Mouse (Mus musculus) heart, postnatal 10 days (tissue): ENCODE results near the gene Msh6. TPM values are rescaled to one million over a fixed set of nuclear protein-coding genes. Genes with fewer than 3 reads are reported as not detected.
A peak's percentile ranks its signal among the peaks of the same experiment; 100 is the strongest.
"Not testable (repeated sequence)": the region's sequence is repeated elsewhere in the genome, so short reads cannot be mapped to it uniquely, and the experiment has no call there.

Experiments used
- DNase-seq, 2 experiments: peaks; one replicate each; pipeline ENCODE4 v3.0.0; 2021
- intact Hi-C: fragments of 180-260 bp; cut with DNase I; formaldehyde crosslinking; loops from one replicate; pipeline ENCODE4 v1.15.1; 2025
- total RNA-seq, 2 experiments: library from RNA; stranded (reverse); gene quantifications; 2 replicates each; pipeline ENCODE4 v1.2.3; 2021

Msh6 gene
- total RNA-seq = 10 to 100 TPM; 10.2 to 15.1 TPM

GRCm38 (mm10) chr17:87974629-87975228 is at the start of gene Msh6:
Gene Msh6, plus strand, starts transcription at chr17:87975062.
- peak; percentile 89 for DNase-seq
- intact Hi-C loops = no loop called here

- DNase-seq = no peak
- intact Hi-C loops = no loop called here
Measured at GRCm38 (mm10) chr17:87934326-87934725, 40.5 kb upstream of the Msh6 start.

DNA sequence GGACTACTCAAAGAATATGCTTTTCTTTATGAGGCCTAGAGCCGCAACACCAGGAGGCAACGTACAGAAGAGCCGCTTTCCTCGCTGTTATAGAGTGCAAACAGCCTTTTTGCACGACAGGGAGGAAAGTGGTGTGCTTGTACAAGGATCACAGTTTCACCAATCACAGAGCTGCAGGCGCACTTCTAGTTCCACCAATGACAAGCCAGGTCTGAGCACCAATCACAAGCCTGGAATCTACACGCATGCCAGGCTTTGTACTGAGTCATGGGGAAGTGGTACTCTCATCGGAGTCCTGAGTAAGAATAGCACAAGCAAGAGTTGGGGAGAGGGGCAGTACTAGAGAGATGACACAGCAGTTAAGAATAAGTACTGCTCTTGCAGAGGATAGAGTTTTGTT is 40.1 kb upstream of the Msh6 start:
- DNase-seq = no peak
- intact Hi-C loops = no loop called here

DNA sequence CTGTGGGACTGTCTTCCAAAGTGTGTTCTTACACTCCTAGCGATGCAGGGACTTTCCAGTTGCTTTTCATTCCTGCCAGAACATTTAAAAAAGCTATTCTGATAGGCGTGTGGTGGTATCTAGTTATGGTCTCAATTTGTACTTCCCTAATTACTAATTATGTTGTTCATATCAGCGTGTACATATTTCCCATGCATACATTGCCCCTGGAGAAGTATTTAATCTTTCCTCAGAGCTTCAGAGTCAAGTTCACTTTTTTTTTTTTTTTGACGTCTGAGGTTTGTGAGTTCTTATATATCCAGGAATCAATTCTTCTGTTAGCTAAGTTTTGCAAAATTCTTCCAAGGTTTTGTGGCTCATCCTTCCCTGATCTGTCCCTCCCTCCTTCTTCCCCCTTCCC is 38.7 kb upstream of the Msh6 start:
- intact Hi-C loops = no loop called here
- no peak for DNase-seq

- DNase-seq = peak; percentile 80 to 88
Measured at GRCm38 (mm10) chr17:87948965-87949584, 25.8 kb upstream of the Msh6 start.

DNA sequence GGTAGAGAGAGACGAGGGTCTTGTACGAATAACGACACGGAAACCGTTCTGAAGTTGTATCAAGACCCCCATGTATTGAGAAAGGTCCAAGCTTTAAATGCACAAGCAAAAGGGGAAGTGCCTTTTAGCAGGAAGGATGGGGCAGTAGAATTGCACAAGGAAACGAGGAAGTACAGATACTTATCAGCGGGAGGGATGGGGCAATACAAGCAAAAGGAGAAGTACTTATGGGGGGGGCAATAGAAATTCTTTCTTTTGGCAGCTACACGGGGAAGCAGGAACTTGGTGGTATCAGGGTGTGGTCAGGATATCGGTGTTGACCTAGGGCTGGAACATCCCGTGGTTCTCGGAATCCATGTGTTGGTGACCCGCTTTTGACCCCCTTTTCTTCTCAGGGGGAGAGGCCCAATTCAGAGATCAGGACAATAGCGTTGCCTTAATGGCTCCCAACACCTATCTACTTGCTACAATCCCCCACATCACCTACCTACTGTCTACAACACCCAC is 20.2 kb upstream of the Msh6 start:
- intact Hi-C loops = not testable (repeated sequence)

More at GRCm38 (mm10) chr17:87948965-87949584, 25.8 kb upstream of the Msh6 start:
- intact Hi-C loops = loop anchor here (1.0 to 10.0 kb wide), 3 partner anchors 67 to 344 kb away; no protein-coding TSS in a partner anchor

GRCm38 (mm10) chr17:87957096-87957840 is 17.6 kb upstream of the Msh6 start:
- intact Hi-C loops = no loop called here
- DNase-seq = no peak

More for the DNA sequence above, 20.2 kb upstream of the Msh6 start:
- not testable (repeated sequence) for DNase-seq

DNA sequence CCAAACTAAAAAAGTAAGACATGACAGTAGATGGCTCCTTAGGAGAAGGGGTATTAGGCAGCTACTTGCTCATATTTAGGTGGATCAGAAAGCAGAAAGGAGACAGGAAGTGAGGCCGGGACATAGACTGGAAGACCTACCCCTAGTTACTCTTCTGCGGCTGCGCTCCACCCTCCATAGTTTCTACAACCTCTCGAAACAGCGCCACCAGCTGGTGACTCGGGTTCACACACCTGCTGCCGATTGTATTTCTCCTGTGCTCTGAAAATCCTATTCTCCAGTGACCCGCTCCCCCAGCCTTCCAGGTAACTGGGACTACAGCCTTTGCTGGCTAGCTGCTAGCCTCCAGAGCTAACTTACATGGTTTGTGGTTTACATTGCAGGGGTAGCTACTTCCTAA is 16.6 kb upstream of the Msh6 start:
- intact Hi-C loops = no loop called here
- DNase-seq = no peak

DNA sequence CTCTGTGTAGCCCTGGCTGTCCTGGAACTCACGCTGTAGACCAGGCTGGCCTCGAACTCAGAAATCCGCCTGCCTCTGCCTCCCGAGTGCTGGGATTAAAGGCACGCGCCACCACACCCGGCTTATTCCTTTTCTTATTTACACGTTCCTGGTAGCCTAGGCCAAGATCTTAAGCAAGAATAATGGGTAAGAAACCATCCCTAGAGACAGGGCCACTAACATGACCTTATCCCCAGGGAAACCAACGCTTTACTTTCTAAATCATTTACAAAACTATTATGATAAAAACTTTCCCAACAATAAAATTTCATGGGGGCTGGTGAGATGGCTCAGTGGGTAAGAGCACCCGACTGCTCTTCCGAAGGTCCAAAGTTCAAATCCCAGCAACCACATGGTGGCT is 15.5 kb upstream of the Msh6 start:
- DNase-seq, intact Hi-C loops: not testable (repeated sequence)

DNA sequence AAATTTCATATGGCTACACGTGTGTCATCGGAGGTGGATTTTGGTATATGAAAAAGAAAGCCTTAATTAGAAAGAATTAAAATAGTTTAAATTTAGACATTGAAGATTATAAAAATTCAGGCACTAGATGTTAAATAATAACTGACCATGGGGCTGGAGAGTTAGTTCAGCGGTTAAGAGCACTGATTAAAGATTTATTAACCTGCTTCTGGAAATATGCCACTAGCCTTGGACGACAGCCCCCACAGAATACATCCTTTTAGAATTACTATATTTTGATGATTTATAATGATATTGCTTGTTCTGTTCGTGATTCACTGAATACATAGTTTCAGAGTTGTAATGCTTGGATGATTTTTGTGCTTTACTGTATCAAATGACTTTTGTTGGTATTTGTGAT is 14.9 kb upstream of the Msh6 start:
- intact Hi-C loops, DNase-seq: not testable (repeated sequence)

DNA sequence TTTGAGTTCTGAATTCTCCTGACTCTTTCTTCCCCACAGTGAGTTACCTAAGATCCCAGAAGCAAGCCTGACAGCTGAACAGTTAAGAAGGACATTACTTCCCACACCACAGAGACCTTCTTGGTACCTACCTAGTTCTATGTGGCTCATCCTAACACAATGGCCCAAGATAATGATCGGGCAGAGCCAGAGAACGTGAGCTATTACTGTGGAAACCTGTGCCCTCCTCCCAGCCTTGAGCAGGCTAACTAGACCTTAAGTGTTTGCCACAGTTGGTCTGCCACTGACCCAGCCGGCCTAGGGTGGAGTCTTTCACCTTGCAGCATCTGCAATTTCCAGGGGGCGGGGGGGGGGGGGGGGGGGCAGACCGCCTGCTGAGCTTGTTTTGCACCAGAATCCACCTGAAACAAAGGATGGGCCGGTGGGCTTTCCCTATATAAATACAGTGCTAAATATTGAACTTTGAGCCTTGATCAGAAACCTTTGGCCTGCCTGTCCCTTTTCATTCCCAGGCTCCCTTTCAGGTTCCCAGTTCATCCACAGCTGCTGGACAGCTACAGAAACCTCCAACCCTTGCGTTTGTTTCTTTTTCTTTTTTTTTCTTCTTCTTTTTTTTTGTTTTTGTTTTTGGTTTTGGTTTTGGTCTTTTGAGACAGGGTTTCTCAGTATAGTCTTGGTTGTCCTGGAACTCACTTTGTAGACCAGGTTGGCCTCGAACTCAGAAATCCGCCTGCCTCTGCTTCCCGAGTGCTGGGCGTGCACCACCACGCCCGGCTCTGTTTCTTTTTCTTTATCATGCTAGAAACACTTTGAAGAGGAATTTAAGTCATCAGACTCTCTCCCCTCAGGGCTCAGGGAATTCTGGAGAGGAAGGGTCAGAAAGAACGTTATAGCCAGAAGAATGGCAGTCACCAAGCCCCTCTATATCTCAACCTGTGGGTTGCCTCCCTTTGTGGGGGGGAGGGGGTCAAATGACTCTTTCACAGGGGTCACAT is 11.5 kb upstream of the Msh6 start:
- intact Hi-C loops = no loop called here
- no peak for DNase-seq

DNA sequence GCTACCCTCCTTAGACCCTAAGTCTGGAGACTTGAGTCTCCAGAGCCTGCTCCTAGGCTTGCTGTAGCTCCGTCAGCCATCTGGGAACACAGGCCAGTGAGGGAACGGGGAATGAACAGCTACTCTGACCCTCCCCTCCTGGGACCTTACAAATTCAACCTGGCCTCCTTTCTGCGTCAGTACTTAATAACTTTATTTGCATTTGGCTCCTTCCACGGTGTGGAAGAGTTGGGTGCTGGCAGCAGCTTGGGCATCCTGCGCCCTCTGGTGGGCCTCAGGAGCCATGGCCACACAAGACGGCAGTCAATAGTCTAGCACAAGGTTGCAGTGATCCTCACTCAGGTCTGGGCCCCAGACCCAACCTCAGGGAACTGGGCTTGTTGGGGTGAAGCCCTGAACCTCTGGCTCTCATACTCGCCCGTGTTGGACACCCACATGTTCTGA is 6.4 kb upstream of the Msh6 start:
- DNase-seq, intact Hi-C loops: not testable (repeated sequence)

- DNase-seq = not testable (repeated sequence)
Measured at GRCm38 (mm10) chr17:87971696-87972591, 2.9 kb upstream of the Msh6 start.

DNA sequence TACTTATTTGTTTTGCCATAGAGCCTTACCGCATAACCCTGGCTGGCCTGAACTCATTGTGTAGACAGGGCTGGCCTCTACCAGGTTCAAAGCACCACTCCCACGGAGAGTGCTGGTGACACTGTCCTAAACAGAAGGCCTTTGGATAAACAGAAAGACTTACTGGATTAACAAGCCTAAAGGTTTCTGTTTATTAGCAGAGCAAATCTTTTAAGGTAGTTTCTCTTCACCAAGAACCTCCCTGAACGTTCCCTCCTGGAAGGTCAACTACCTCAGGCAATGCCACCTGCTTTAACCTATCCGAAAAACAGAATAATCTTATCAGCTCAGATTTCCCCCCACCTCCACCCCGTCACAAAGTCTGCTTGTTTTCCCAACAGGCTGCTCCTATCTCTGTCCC is 2.0 kb upstream of the Msh6 start:
- intact Hi-C loops = no loop called here
- no peak for DNase-seq

More at GRCm38 (mm10) chr17:87971696-87972591, 2.9 kb upstream of the Msh6 start:
- intact Hi-C loops = not testable (repeated sequence)

DNA sequence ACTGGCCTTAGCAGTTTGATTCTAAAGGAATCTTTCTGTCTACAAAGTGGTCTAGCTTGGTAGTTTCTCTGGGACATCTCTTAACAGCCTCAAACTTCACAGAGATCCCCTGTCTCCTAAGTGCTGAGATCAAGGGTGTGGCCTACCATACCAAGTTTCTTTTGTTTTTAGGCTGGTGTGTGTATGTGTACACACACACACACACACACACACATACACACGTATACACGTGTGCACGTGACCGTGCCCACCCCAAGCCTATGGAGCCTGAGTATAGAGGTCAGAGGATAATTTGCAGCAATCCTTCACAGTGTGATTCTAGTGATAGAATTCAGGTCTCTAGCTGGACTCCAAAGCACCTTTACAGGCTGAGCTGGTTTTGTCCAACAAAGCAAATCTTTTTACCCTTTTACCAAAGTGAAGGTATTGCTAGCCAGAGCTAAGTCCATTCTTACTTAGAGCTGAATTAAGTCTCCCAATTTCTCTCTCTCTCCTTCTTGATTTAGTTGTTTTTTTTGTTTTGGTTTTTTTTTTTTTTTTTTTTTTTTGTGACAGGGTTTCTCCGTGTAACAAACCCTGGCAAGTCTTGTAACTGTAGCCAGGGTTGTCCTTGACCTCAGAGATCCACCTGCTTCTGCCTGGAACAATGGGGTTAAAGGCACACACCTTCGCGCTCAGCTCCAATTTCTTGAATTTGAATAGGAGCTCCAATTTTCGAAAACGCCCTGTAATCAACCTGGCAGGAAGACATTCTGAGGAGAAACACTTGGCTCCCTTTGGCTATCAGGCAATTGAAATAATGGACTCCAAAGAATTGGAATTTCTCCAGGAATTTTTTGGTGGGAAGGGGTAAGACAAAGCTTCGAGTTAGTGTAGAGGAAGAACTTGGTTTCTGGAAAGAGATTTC is 1.3 kb upstream of the Msh6 start:
- no peak for DNase-seq
- intact Hi-C loops = no loop called here

- peak; percentile 66 to 67 for DNase-seq
- intact Hi-C loops = no loop called here
Measured at GRCm38 (mm10) chr17:87975229-87975853, 479 bp downstream of the Msh6 start.

DNA sequence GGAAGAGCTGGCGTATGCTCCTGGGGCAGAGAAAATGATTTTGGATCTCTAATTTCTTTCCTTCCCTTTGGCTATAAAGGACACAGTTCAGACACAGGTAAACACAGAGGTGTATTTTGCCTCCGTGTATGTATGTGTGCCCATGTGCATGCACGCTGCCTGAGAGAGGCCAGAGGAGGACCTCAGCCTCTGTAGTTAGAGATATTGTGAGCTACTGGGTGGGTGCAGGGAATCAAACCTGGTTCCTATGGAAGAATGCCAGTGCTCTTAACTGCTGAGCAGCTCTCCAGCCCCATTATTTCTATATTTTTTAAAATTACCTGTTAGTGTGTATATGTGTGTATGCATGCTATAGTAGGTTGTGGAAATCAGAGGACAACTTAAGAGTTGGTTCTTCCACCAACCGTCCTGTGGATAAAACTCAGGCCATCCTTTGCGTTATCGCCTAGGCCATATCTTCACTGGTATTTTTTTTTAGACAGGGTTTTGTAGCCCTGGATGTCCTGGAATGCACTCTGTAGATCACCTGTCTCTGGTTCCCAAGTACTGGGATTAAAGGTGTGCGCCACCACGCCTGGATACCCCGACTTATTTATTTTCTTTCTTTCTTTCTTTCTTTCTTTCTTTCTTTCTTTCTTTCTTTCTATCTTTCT is 1.4 kb downstream of the Msh6 start:
- DNase-seq = no peak
- intact Hi-C loops = no loop called here
